Mouse (Mus musculus) liver, adult 2 months (tissue): ENCODE results near the gene Lima1. TPM values are rescaled to one million over a fixed set of nuclear protein-coding genes. Genes with fewer than 3 reads are reported as not detected.
"Not testable (repeated sequence)": the region's sequence is repeated elsewhere in the genome, so short reads cannot be mapped to it uniquely, and the experiment has no call there.

ENCODE experiments used
- DNase-seq: peaks from one replicate; pipeline ENCODE4 v3.0.0-alpha.2; 2011; ENCODE audit warnings: low read depth, low spot score; ENCODE audit errors: extremely low read depth
- H3K27ac ChIP-seq: fragments of 200-500 bp; replicated peaks from 2 replicates; pipeline ENCODE4 v1.5.1; 2012; ENCODE audit warnings: low read depth, mild to moderate bottlenecking, control low read depth, inconsistent platforms, low read length; ENCODE audit not compliant: insufficient read depth
- H3K27me3 ChIP-seq: fragments of 200-500 bp; 2 replicates; pipeline ENCODE4 v1.6.1; 2012; ENCODE audit warnings: mild to moderate bottlenecking, moderate library complexity, low read length, inconsistent platforms; ENCODE audit not compliant: control insufficient read depth, insufficient read depth
- H3K36me3 ChIP-seq: fragments of 200-500 bp; 2 replicates; pipeline ENCODE4 v1.6.1; 2012; ENCODE audit warnings: low read length, inconsistent platforms; ENCODE audit not compliant: control insufficient read depth, insufficient read depth
- H3K4me1 ChIP-seq: fragments of 200-500 bp; 2 replicates; pipeline ENCODE4 v1.6.1; 2011; ENCODE audit warnings: low read length; ENCODE audit not compliant: control insufficient read depth, insufficient read depth
- H3K4me3 ChIP-seq: fragments of 200-500 bp; 2 replicates; pipeline ENCODE4 v1.5.1; 2011; ENCODE audit warnings: low read depth, mild to moderate bottlenecking, control low read depth, low read length, moderate library complexity; ENCODE audit not compliant: insufficient read depth
- H3K79me2 ChIP-seq: fragments of 200-500 bp; 2 replicates; pipeline ENCODE4 v1.6.1; 2012; ENCODE audit warnings: inconsistent platforms, mild to moderate bottlenecking, low read length, moderate library complexity; ENCODE audit not compliant: control insufficient read depth, insufficient read depth
- H3K9ac ChIP-seq: fragments of 200-500 bp; 2 replicates; pipeline ENCODE4 v1.6.1; 2012; ENCODE audit warnings: low read depth, mild to moderate bottlenecking, control low read depth, inconsistent platforms, low read length
- CTCF ChIP-seq: fragments of 200-500 bp; IDR thresholded peaks from 2 replicates; pipeline ENCODE4 v1.5.1; 2011; ENCODE audit warnings: low read depth, low read length, control low read depth
- POLR2A ChIP-seq: fragments of 200-500 bp; IDR thresholded peaks from 2 replicates; pipeline ENCODE4 v1.6.1; 2011; ENCODE audit warnings: low read length, control low read depth; ENCODE audit not compliant: insufficient read depth; ENCODE audit errors: extremely low read depth
- WGBS: fragments of 180-500 bp; shearing (Covaris S2); methylation state at CpG from one replicate; pipeline ENCODE4 v1.1.7; 2018; 5-methylcytosine and 5-hydroxymethylcytosine counted together
- polyA plus RNA-seq: library from polyadenylated mRNA; depleted of rRNA; stranded (reverse); fragments of >200 nt; gene quantifications from 2 replicates; pipeline ENCODE4 v1.2.3, GENCODE M21; 2012
- total RNA-seq: library from RNA; depleted of rRNA; stranded (reverse); fragments of >200 nt; gene quantifications from 2 replicates; pipeline ENCODE4 v1.2.3, GENCODE M21; 2014

The Lima1 gene
- total and polyA plus RNA-seq, 2 experiments, result 11.2 to 28.9 TPM

GRCm38 (mm10) chr15:99823322-99823898 lies 51.8 kb downstream of the Lima1 start:
- peaks cover 6% of the 10 kb centered on the region; the same call in 1 of the 2 replicates for H3K36me3 ChIP-seq
- no peak overlapping the region for H3K27ac ChIP-seq
- no peak overlapping the region for H3K4me3 ChIP-seq
- TF ChIP-seq POLR2A (no peak), CTCF (no peak)
- H3K4me1 ChIP-seq, result no peaks in the 10 kb centered on the region
- DNase-seq, result no peak
- H3K9ac ChIP-seq, result no peak overlapping the region
- H3K27me3 ChIP-seq, result no peaks in the 10 kb centered on the region
- H3K79me2 ChIP-seq, result 0 out of 2 replicates have a peak, but pooled peaks cover 8% of the 10 kb centered on the region
- WGBS, result 66% methylated on average over 8 of the region's 8 CpGs

- not testable (repeated sequence) for H3K36me3 ChIP-seq, H3K4me3 ChIP-seq, H3K27ac ChIP-seq, H3K4me1 ChIP-seq, H3K27me3 ChIP-seq, H3K9ac ChIP-seq, DNase-seq, H3K79me2 ChIP-seq
- 61% methylated on average over 13 of the region's 13 CpGs for WGBS
Measured at GRCm38 (mm10) chr15:99822501-99822900, 52.8 kb downstream of the Lima1 start.

DNA sequence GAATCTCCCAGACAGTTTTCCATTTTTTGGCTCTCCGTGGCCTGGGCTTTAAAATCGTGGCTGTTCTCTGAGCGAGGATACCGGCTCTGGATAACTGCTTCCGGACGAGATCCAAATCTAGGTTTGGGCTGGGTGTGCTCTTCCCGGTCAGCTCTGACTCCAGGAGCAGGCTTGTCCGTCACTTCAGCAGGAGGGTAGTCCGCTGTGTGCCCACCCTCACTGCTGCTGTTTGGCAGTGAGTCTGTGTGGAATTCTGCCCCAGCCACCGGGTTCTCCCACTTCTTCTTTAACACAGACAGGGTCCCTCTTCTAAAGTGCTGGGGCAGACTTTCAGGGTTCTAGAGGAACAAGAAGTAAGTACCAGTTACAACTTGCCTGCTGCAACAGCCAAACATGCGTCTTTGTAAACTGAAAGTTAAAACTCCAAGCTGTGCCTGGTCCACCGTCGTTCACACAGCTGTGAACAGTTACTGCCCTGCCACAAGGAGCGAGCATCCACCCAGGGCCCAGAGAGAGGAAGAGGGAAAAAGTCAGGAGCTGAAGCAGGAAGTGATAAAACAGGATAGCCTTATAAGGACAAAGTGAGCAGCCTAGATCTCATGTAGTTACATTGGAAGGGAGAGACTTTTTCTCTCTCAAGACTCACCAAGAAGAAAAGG lies 55.5 kb downstream of the Lima1 start:
- Histone ChIP-seq H3K9ac (peak overlapping the region; percentile 63), H3K4me1 (peaks cover 3% of the 10 kb centered on the region; the same call in 1 of the 2 replicates)
- TF ChIP-seq CTCF (no peak), POLR2A (0 out of 2 replicates have a peak, but pooled peaks have one; percentile 16)

DNA sequence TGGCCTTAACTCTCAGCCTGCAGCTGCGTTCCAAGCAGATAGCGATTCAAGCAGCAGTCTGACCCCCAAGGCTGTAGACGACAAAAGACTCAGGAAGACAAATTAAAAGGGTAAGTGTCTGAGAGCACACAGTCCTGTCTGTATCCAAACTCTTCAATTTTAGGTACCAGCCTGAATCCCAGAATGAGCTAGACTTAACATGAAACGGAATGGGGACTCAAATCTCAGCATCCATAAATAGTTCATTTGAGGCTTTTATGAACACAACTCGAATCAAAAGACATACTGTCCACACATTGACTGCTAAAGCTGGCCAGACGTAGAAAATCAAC lies 56.2 kb downstream of the Lima1 start:
- 72% methylated on average over 6 of the region's 6 CpGs for WGBS
- Histone ChIP-seq H3K4me1 (peaks cover 3% of the 10 kb centered on the region; the same call in 1 of the 2 replicates), H3K4me3 (peak overlapping the region; percentile 64), H3K9ac (peak overlapping the region; percentile 18), H3K36me3 (peaks cover 6% of the 10 kb centered on the region), H3K79me2 (peaks cover 12% of the 10 kb centered on the region; the same call in 1 of the 2 replicates), H3K27me3 (no peaks in the 10 kb centered on the region), H3K27ac (peak overlapping the region; percentile 67)
- DNase-seq, result no peak
- no peak for TF ChIP-seq POLR2A
- no peak for TF ChIP-seq CTCF

More for the DNA sequence above, 55.5 kb downstream of the Lima1 start:
- Histone ChIP-seq H3K27ac (peak overlapping the region; percentile 70), H3K27me3 (no peaks in the 10 kb centered on the region), H3K79me2 (peaks cover 10% of the 10 kb centered on the region; the same call in 1 of the 2 replicates), H3K4me3 (peak overlapping the region; percentile 64), H3K36me3 (peaks cover 6% of the 10 kb centered on the region)
- no peak for DNase-seq
- WGBS, result 69% methylated on average over 14 of the region's 14 CpGs

- H3K9ac ChIP-seq, result peak overlapping the region; percentile 18
- peak overlapping the region; percentile 67 for H3K27ac ChIP-seq
- H3K36me3 ChIP-seq, result peaks cover 7% of the 10 kb centered on the region
- TF ChIP-seq POLR2A, result no peak
- no peak for TF ChIP-seq CTCF
- WGBS, result 73% methylated on average over 13 of the region's 13 CpGs
- peaks cover 3% of the 10 kb centered on the region; the same call in 1 of the 2 replicates for H3K4me1 ChIP-seq
- no peak for DNase-seq
- H3K79me2 ChIP-seq, result peaks cover 14% of the 10 kb centered on the region; the same call in 1 of the 2 replicates
- H3K27me3 ChIP-seq, result no peaks in the 10 kb centered on the region
- peak overlapping the region; percentile 64 for H3K4me3 ChIP-seq
Measured at GRCm38 (mm10) chr15:99818321-99819108, 56.7 kb downstream of the Lima1 start.
